Mouse (Mus musculus) embryonic facial prominence, embryonic 13.5 days (tissue): Measurements from ENCODE around the gene Klf6. TPM values are rescaled to one million over a fixed set of nuclear protein-coding genes. Genes with fewer than 3 reads are reported as not detected.

ENCODE experiments used
- ATAC-seq: fragments of 200-750 bp; cut with Nextera tagmentation; 2 replicates; pipeline ENCODE4 v1.8.0; 2017; ENCODE audit warnings: low read depth; ENCODE audit not compliant: insufficient number of reproducible peaks, insufficient read depth, low FRiP score, low TSS enrichment
- H3K27ac ChIP-seq: fragments of 300-500 bp; sonication (generic); 2 replicates; pipeline ENCODE4 v1.5.1; 2015; ENCODE audit warnings: moderate library complexity, mild to moderate bottlenecking, inconsistent platforms
- H3K27me3 ChIP-seq: fragments of 300-500 bp; sonication (generic); 2 replicates; pipeline ENCODE4 v1.6.1; 2015; ENCODE audit warnings: mild to moderate bottlenecking, inconsistent platforms
- H3K36me3 ChIP-seq: fragments of 300-500 bp; sonication (generic); 2 replicates; pipeline ENCODE4 v1.6.1; 2015; ENCODE audit warnings: mild to moderate bottlenecking, inconsistent platforms
- H3K4me1 ChIP-seq: fragments of 300-500 bp; sonication (generic); 2 replicates; pipeline ENCODE4 v1.6.1; 2015; ENCODE audit warnings: inconsistent platforms
- H3K4me2 ChIP-seq: fragments of 300-500 bp; sonication (generic); 2 replicates; pipeline ENCODE4 v1.6.1; 2015; ENCODE audit warnings: moderate library complexity, mild to moderate bottlenecking, inconsistent platforms
- H3K4me3 ChIP-seq: fragments of 300-500 bp; sonication (generic); 2 replicates; pipeline ENCODE4 v1.5.1; 2015; ENCODE audit warnings: mild to moderate bottlenecking, inconsistent platforms
- H3K9ac ChIP-seq: fragments of 300-500 bp; sonication (generic); 2 replicates; pipeline ENCODE4 v1.6.1; 2015; ENCODE audit warnings: mild to moderate bottlenecking, inconsistent platforms
- H3K9me3 ChIP-seq: fragments of 300-500 bp; sonication (generic); 2 replicates; pipeline ENCODE4 v1.6.1; 2016; ENCODE audit warnings: inconsistent platforms
- WGBS: fragments of 180-500 bp; shearing (Covaris S2); methylation state at CpG from one replicate; pipeline ENCODE4 v1.1.7; 2015; ENCODE audit warnings: mixed read lengths; 5-methylcytosine and 5-hydroxymethylcytosine counted together
- polyA plus RNA-seq: library from polyadenylated mRNA; unstranded; fragments of >200 nt; fragmentation: Nextera tagmentation; extraction: Ambion mirVana; gene quantifications from 2 replicates; pipeline ENCODE4 v1.2.1, GENCODE M21; 2015

Gene Klf6
- polyA plus RNA-seq, 1 experiment from 2014 or later, result 59.5 TPM

- Histone ChIP-seq H3K27me3 (no peaks in the 10 kb centered on the region), H3K4me1 (peaks cover 43% of the 10 kb centered on the region), H3K36me3 (peaks cover 37% of the 10 kb centered on the region), H3K27ac (peak overlapping the region; percentile 48; the same call in 1 of the 2 replicates), H3K9ac (peak overlapping the region; percentile 52; the same call in 1 of the 2 replicates), H3K4me3 (peak overlapping the region; percentile 32), H3K4me2 (peak overlapping the region; percentile 70), H3K9me3 (no peaks in the 10 kb centered on the region)
- 67% methylated on average over 10 of the region's 10 CpGs for WGBS
- no peak for ATAC-seq
These were observed 3.2 kb downstream of the Klf6 start for GRCm38 (mm10) chr13:5864265-5865097.

- no peak overlapping the region for H3K27ac ChIP-seq
- H3K4me1 ChIP-seq, result peaks cover 47% of the 10 kb centered on the region
- peaks cover 37% of the 10 kb centered on the region for H3K36me3 ChIP-seq
- no peak overlapping the region for H3K4me2 ChIP-seq
- H3K9ac ChIP-seq, result no peak overlapping the region
- no peaks in the 10 kb centered on the region for H3K27me3 ChIP-seq
- 94% methylated on average over 9 of the region's 9 CpGs for whole genome bisulfite sequencing
- H3K9me3 ChIP-seq, result no peaks in the 10 kb centered on the region
- H3K4me3 ChIP-seq, result no peak overlapping the region
- ATAC-seq, result no peak
These were observed 3.8 kb downstream of the Klf6 start for GRCm38 (mm10) chr13:5865098-5865415.

- H3K9me3 ChIP-seq, result no peaks in the 10 kb centered on the region
- no peak overlapping the region for H3K9ac ChIP-seq
- H3K27ac ChIP-seq, result no peak overlapping the region
- H3K27me3 ChIP-seq, result no peaks in the 10 kb centered on the region
- no peak for ATAC-seq
- peaks cover 37% of the 10 kb centered on the region for H3K36me3 ChIP-seq
- H3K4me2 ChIP-seq, result no peak overlapping the region
- H3K4me1 ChIP-seq, result peaks cover 56% of the 10 kb centered on the region
- H3K4me3 ChIP-seq, result no peak overlapping the region
- 75% methylated on average over 6 of the region's 6 CpGs for WGBS
These were observed 4.8 kb downstream of the Klf6 start for GRCm38 (mm10) chr13:5866091-5866490.

GRCm38 (mm10) chr13:5866532-5866931 is 5.2 kb downstream of the Klf6 start:
- Histone ChIP-seq H3K4me2 (no peak overlapping the region), H3K27me3 (no peaks in the 10 kb centered on the region), H3K9ac (no peak overlapping the region), H3K36me3 (peaks cover 37% of the 10 kb centered on the region), H3K9me3 (no peaks in the 10 kb centered on the region), H3K27ac (no peak overlapping the region), H3K4me1 (peaks cover 56% of the 10 kb centered on the region), H3K4me3 (no peak overlapping the region)
- WGBS, result 92% methylated on average over 5 of the region's 5 CpGs
- ATAC-seq, result no peak

GRCm38 (mm10) chr13:5868376-5868775 is 7.1 kb downstream of the Klf6 start:
- Histone ChIP-seq H3K9ac (no peak overlapping the region), H3K36me3 (peaks cover 37% of the 10 kb centered on the region), H3K9me3 (no peaks in the 10 kb centered on the region), H3K27me3 (no peaks in the 10 kb centered on the region), H3K4me1 (peaks cover 51% of the 10 kb centered on the region), H3K4me2 (no peak overlapping the region), H3K4me3 (no peak overlapping the region), H3K27ac (no peak overlapping the region)
- 79% methylated on average over 8 of the region's 8 CpGs for WGBS
- ATAC-seq, result no peak

- 30% methylated on average over 5 of the region's 5 CpGs for WGBS
- Histone ChIP-seq H3K36me3 (peaks cover 37% of the 10 kb centered on the region), H3K4me1 (peaks cover 43% of the 10 kb centered on the region), H3K27me3 (no peaks in the 10 kb centered on the region), H3K9me3 (no peaks in the 10 kb centered on the region), H3K27ac (0 out of 2 replicates have a peak overlapping the region, but pooled peaks have one; percentile 55), H3K4me3 (no peak overlapping the region), H3K9ac (no peak overlapping the region), H3K4me2 (0 out of 2 replicates have a peak overlapping the region, but pooled peaks have one; percentile 11)
- no peak for ATAC-seq
These were observed 8.2 kb downstream of the Klf6 start for GRCm38 (mm10) chr13:5869433-5869832.

GRCm38 (mm10) chr13:5869842-5870241 is 8.6 kb downstream of the Klf6 start:
- peaks cover 42% of the 10 kb centered on the region for H3K4me1 ChIP-seq
- H3K36me3 ChIP-seq, result peaks cover 36% of the 10 kb centered on the region
- WGBS, result 5% methylated on average over 7 of the region's 7 CpGs
- H3K9ac ChIP-seq, result no peak overlapping the region
- H3K4me3 ChIP-seq, result no peak overlapping the region
- ATAC-seq, result no peak
- no peaks in the 10 kb centered on the region for H3K27me3 ChIP-seq
- no peaks in the 10 kb centered on the region for H3K9me3 ChIP-seq
- H3K27ac ChIP-seq, result peak overlapping the region; percentile 55; the same call in 1 of the 2 replicates
- 0 out of 2 replicates have a peak overlapping the region, but pooled peaks have one; percentile 11 for H3K4me2 ChIP-seq

- H3K9me3 ChIP-seq, result no peaks in the 10 kb centered on the region
- ATAC-seq, result 0 out of 2 replicates have a peak, but pooled peaks have one; percentile 37
- WGBS, result 10% methylated on average over 15 of the region's 15 CpGs
- H3K9ac ChIP-seq, result no peak overlapping the region
- H3K4me3 ChIP-seq, result no peak overlapping the region
- H3K36me3 ChIP-seq, result peaks cover 28% of the 10 kb centered on the region
- H3K4me1 ChIP-seq, result peaks cover 34% of the 10 kb centered on the region
- H3K27me3 ChIP-seq, result no peaks in the 10 kb centered on the region
- H3K27ac ChIP-seq, result no peak overlapping the region
- peak overlapping the region; percentile 40 for H3K4me2 ChIP-seq
These were observed 9.3 kb downstream of the Klf6 start for GRCm38 (mm10) chr13:5870382-5871272.

GRCm38 (mm10) chr13:5871414-5871813 is 10.1 kb downstream of the Klf6 start:
- 82% methylated on average over 7 of the region's 7 CpGs for WGBS
- no peak overlapping the region for H3K4me3 ChIP-seq
- peaks cover 20% of the 10 kb centered on the region for H3K36me3 ChIP-seq
- H3K4me1 ChIP-seq, result peaks cover 28% of the 10 kb centered on the region
- H3K9me3 ChIP-seq, result no peaks in the 10 kb centered on the region
- no peak for ATAC-seq
- H3K27me3 ChIP-seq, result no peaks in the 10 kb centered on the region
- H3K4me2 ChIP-seq, result no peak overlapping the region
- no peak overlapping the region for H3K9ac ChIP-seq
- H3K27ac ChIP-seq, result no peak overlapping the region

- H3K27me3 ChIP-seq, result no peaks in the 10 kb centered on the region
- WGBS, result 81% methylated on average over 3 of the region's 3 CpGs
- no peaks in the 10 kb centered on the region for H3K36me3 ChIP-seq
- no peak overlapping the region for H3K4me3 ChIP-seq
- H3K4me1 ChIP-seq, result peaks cover 14% of the 10 kb centered on the region
- H3K27ac ChIP-seq, result no peak overlapping the region
- no peaks in the 10 kb centered on the region for H3K9me3 ChIP-seq
- H3K9ac ChIP-seq, result no peak overlapping the region
- ATAC-seq, result no peak
- H3K4me2 ChIP-seq, result no peak overlapping the region
These were observed 12.4 kb downstream of the Klf6 start for GRCm38 (mm10) chr13:5873681-5874080.

- no peaks in the 10 kb centered on the region for H3K9me3 ChIP-seq
- H3K4me1 ChIP-seq, result peaks cover 5% of the 10 kb centered on the region
- no peaks in the 10 kb centered on the region for H3K27me3 ChIP-seq
- no peak overlapping the region for H3K4me3 ChIP-seq
- no peak overlapping the region for H3K9ac ChIP-seq
- H3K27ac ChIP-seq, result no peak overlapping the region
- WGBS, result 81% methylated on average over 3 of the region's 3 CpGs
- H3K4me2 ChIP-seq, result no peak overlapping the region
- no peaks in the 10 kb centered on the region for H3K36me3 ChIP-seq
- ATAC-seq, result no peak
These were observed 14.2 kb downstream of the Klf6 start for GRCm38 (mm10) chr13:5875478-5875877.
